Comparison of ENCODE assay signal across 10 mouse cellular contexts in the genomic region with DNA sequence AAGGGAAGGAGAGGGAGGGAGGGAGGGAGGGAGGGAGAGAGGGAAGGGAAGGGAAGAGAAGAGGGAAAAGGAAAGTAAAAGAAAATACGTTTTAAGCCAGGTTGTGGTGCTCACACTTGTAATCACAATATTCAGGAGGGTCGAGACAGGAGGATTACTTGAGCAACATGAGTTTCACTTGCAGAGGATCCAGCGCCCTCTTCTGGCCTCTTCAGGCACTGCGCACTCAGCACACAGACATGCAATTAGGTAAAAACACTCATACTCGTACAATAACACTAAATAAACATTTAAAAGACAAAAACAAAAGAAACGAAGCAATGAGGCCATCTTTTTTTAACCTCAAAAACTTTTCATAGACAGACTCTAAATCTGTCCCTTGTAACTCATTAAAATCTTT. TPM values are rescaled to one million over a fixed set of nuclear protein-coding genes. Genes with fewer than 3 reads are reported as not detected.
A peak's percentile ranks its signal among the peaks of the same experiment; 100 is the strongest.
DNase-seq lines count a peak whose midpoint lies in the region; ATAC-seq and TF ChIP-seq lines count a peak whose summit lies in the region.
"Had no signal": no experiment of that assay in that cellular context is flagged by ENCODE, and none has a peak within 500 bp of the region (broad histone marks: within the 10 kb centered on the region; RNA-seq: fewer than 3 reads in every experiment).

No protein-coding gene starts in this region.

- WGBS in cerebellum, adult 2 months, result 45% methylated on average over 6 of the region's 6 CpGs
- WGBS in limb, embryonic 11.5 days, result 54% methylated on average over 6 of the region's 6 CpGs
- 62% methylated on average over 6 of the region's 6 CpGs for WGBS in limb, embryonic 10.5 days
- 56% methylated on average over 6 of the region's 6 CpGs for WGBS in midbrain, postnatal 0 days

- in situ Hi-C loops in Patski (cut with MboI; ENCODE audit: low pct_unique_long_range_greater_than_20kb), result no loop called here

- H3K4me2 ChIP-seq in limb, embryonic 11.5 days (ENCODE audit: low read depth, severe bottlenecking), result no peak overlapping the region
- no peak overlapping the region for H3K4me2 ChIP-seq in midbrain, postnatal 0 days (ENCODE audit: low read depth, low read length, poor library complexity, severe bottlenecking)
- H3K4me2 ChIP-seq: embryonic facial prominence, embryonic 12.5 days; heart, embryonic 15.5 days had no signal

- no peak overlapping the region for H3K4me3 ChIP-seq in cerebellum, adult 2 months (replicated peaks; ENCODE audit: insufficient read depth, low read depth, low read length)
- no peak overlapping the region for H3K4me3 ChIP-seq in limb, embryonic 11.5 days (ENCODE audit: low read depth, low read length)
- no peak overlapping the region for H3K4me3 ChIP-seq in limb, embryonic 10.5 days
- H3K4me3 ChIP-seq in midbrain, postnatal 0 days (ENCODE audit: low read depth, low read length), result no peak overlapping the region
- H3K4me3 ChIP-seq: embryonic facial prominence, embryonic 12.5 days; heart, embryonic 15.5 days had no signal

- no peak overlapping the region for H3K9ac ChIP-seq in limb, embryonic 11.5 days (ENCODE audit: low read length)
- H3K9ac ChIP-seq in midbrain, postnatal 0 days (replicated peaks; ENCODE audit: low read length, poor library complexity, severe bottlenecking), result no peak overlapping the region
- H3K9ac ChIP-seq: embryonic facial prominence, embryonic 12.5 days; heart, embryonic 15.5 days had no signal

- no peaks in the 10 kb centered on the region for H3K9me3 ChIP-seq in limb, embryonic 11.5 days (ENCODE audit: control insufficient read depth, low read length)
- H3K9me3 ChIP-seq in limb, embryonic 10.5 days (replicated peaks), result no peaks in the 10 kb centered on the region
- H3K9me3 ChIP-seq in midbrain, postnatal 0 days (ENCODE audit: low read length), result no peaks in the 10 kb centered on the region
- H3K9me3 ChIP-seq: heart, embryonic 15.5 days had no signal

- H3K27me3 ChIP-seq in cerebellum, adult 2 months (ENCODE audit: control insufficient read depth, insufficient read depth, low read length), result no peaks in the 10 kb centered on the region
- no peaks in the 10 kb centered on the region for H3K27me3 ChIP-seq in limb, embryonic 11.5 days (ENCODE audit: control insufficient read depth, insufficient read depth, low read length)
- peaks cover 4% of the 10 kb centered on the region; the same call in 1 of the 2 replicates for H3K27me3 ChIP-seq in limb, embryonic 10.5 days (ENCODE audit: low read depth, poor library complexity, severe bottlenecking)
- H3K27me3 ChIP-seq in Patski, result peaks cover 18% of the 10 kb centered on the region
- no peaks in the 10 kb centered on the region for H3K27me3 ChIP-seq in midbrain, postnatal 0 days (ENCODE audit: insufficient read depth, low read length)
- H3K27me3 ChIP-seq: heart, embryonic 15.5 days had no signal

- H3K36me3 ChIP-seq in limb, embryonic 11.5 days (ENCODE audit: control insufficient read depth, insufficient read depth, low read length), result no peaks in the 10 kb centered on the region
- H3K36me3 ChIP-seq in limb, embryonic 10.5 days, result no peaks in the 10 kb centered on the region
- no peaks in the 10 kb centered on the region for H3K36me3 ChIP-seq in midbrain, postnatal 0 days (ENCODE audit: insufficient read depth, low read length)
- H3K36me3 ChIP-seq: embryonic facial prominence, embryonic 12.5 days; heart, embryonic 15.5 days had no signal

- no peaks in the 10 kb centered on the region for H3K4me1 ChIP-seq in cerebellum, adult 2 months (ENCODE audit: control insufficient read depth, insufficient read depth, low read length)
- H3K4me1 ChIP-seq in limb, embryonic 11.5 days (ENCODE audit: control insufficient read depth, insufficient read depth, low read length), result no peaks in the 10 kb centered on the region
- no peaks in the 10 kb centered on the region for H3K4me1 ChIP-seq in limb, embryonic 10.5 days
- H3K4me1 ChIP-seq in midbrain, postnatal 0 days (ENCODE audit: insufficient read depth, low read length), result no peaks in the 10 kb centered on the region
- H3K4me1 ChIP-seq: embryonic facial prominence, embryonic 12.5 days; heart, embryonic 15.5 days had no signal

- DNase-seq in cerebellum, adult 2 months, result no peak
- DNase-seq in cerebellum, adult 11-12 months, result no peak
- peak; percentile 42 for DNase-seq in limb, embryonic 11.5 days (ENCODE audit: low spot score)
- no peak for DNase-seq in limb, embryonic 10.5 days (ENCODE audit: low spot score)
- DNase-seq in Patski (ENCODE audit: low read depth, low spot score), result no peak
- peak; percentile 27 for DNase-seq in midbrain, postnatal 0 days (ENCODE audit: low spot score)
- DNase-seq in adrenal gland, postnatal 10 days, result no peak
- DNase-seq in layer of hippocampus, adult 11-12 months (ENCODE audit: low spot score), result no peak

- no peak for TF ChIP-seq POLR2A in cerebellum, adult 2 months (IDR thresholded peaks at IDR 0.05; ENCODE audit: borderline replicate concordance, insufficient read depth, low read length)

- peak; percentile 50 for TF ChIP-seq CTCF in cerebellum, adult 2 months (IDR thresholded peaks at IDR 0.05; ENCODE audit: borderline replicate concordance, insufficient read depth, low read depth, low read length)
- TF ChIP-seq CTCF in Patski (IDR thresholded peaks at IDR 0.05), result peak; percentile 67
- peak; percentile 67 for TF ChIP-seq CTCF in midbrain, postnatal 0 days (IDR thresholded peaks at IDR 0.05)

- no peak overlapping the region for H3K27ac ChIP-seq in cerebellum, adult 2 months (ENCODE audit: insufficient read depth, low read length)
- H3K27ac ChIP-seq in limb, embryonic 11.5 days (replicated peaks; ENCODE audit: low read depth, low read length), result no peak overlapping the region
- no peak overlapping the region for H3K27ac ChIP-seq in limb, embryonic 10.5 days
- H3K27ac ChIP-seq in midbrain, postnatal 0 days (ENCODE audit: low read depth, low read length), result no peak overlapping the region
- H3K27ac ChIP-seq: embryonic facial prominence, embryonic 12.5 days; heart, embryonic 15.5 days had no signal

- POLR2A ChIA-PET in Patski (lab: Charles Lee), result no interaction called here

- ATAC-seq in limb, embryonic 11.5 days (ENCODE audit: insufficient number of reproducible peaks, low FRiP score, low TSS enrichment, low read depth), result no peak
- no peak for ATAC-seq in Patski
- no peak for ATAC-seq in midbrain, postnatal 0 days (ENCODE audit: low FRiP score)

- CTCF ChIA-PET in Patski (lab: Charles Lee), result interaction anchor here (1.2 kb wide), 2 partner anchors 16 to 44 kb away, joined by 3 to 4 read pairs; no protein-coding TSS in a partner anchor

RNA-seq across cellular contexts. Expression of a gene that starts 1.0 kb away (rescaled TPM):
- 0.11 and 0.21 TPM in 2 replicates for polyA plus RNA-seq in cerebellum, adult 2 months (2012; rRNA removed)
- 0.12 and 0.27 TPM in 2 replicates for polyA plus RNA-seq in limb, embryonic 11.5 days (2014; fragmentation: Nextera tagmentation; extraction: Ambion mirVana)
- 0.19 and 0.33 TPM in 2 replicates for polyA plus RNA-seq in limb, embryonic 10.5 days (2016; fragmentation: Nextera tagmentation; extraction: Ambion mirVana)
- not detected for polyA plus RNA-seq in Patski (2021)
- 1.2 TPM in 1 of 2 replicates, not detected in the other for total RNA-seq in midbrain, postnatal 0 days (2014; rRNA removed)
- polyA plus RNA-seq in midbrain, postnatal 0 days (2015; fragmentation: Nextera tagmentation; extraction: Ambion mirVana), result 0.12 TPM in 1 of 2 replicates, not detected in the other
- total RNA-seq in adrenal gland, postnatal 10 days (2021), result under 1 TPM; 0.36 to 0.39 TPM

RNA-seq across cellular contexts. Expression of a gene that starts 6.2 kb away (rescaled TPM):
- 44.7 and 52.5 TPM in 2 replicates for polyA plus RNA-seq in cerebellum, adult 2 months (2012; rRNA removed)
- 1.1 and 1.2 TPM in 2 replicates for polyA plus RNA-seq in limb, embryonic 11.5 days (2014; fragmentation: Nextera tagmentation; extraction: Ambion mirVana)
- polyA plus RNA-seq in limb, embryonic 10.5 days (2016; fragmentation: Nextera tagmentation; extraction: Ambion mirVana), result 0.83 and 1.9 TPM in 2 replicates
- polyA plus RNA-seq in Patski (2021), result 2.1 TPM
- 15.4 and 15.5 TPM in 2 replicates for total RNA-seq in midbrain, postnatal 0 days (2014; rRNA removed)
- polyA plus RNA-seq in midbrain, postnatal 0 days (2015; fragmentation: Nextera tagmentation; extraction: Ambion mirVana), result 16.6 and 16.9 TPM in 2 replicates
- 1 to 10 TPM; 1.0 to 2.8 TPM for total RNA-seq in adrenal gland, postnatal 10 days (2021)

Comparison
In these comparisons a context has a peak if more than half of its experiments do, and no peak if none do; other contexts are left out.
1. DNase-seq: peak in limb, embryonic 11.5 days (single experiment) and midbrain, postnatal 0 days (single experiment); none in cerebellum, adult 2 months (0 of 2), cerebellum, adult 11-12 months (single experiment), limb, embryonic 10.5 days (single experiment), Patski (single experiment), adrenal gland, postnatal 10 days (single experiment) and layer of hippocampus, adult 11-12 months (single experiment).
2. Peak in every context shown above with its lines, with median percentiles within 50 percentile points of each other: CTCF ChIP-seq.